Mouse (Mus musculus): ENCODE measurements around the gene Tbata.

Tbata gene

GRCm38 (mm10) chr10:61171654-61172053, at the start of gene Tbata:
Gene Tbata (plus strand): TSS chr10:61171954.
- no peak for DNase-seq (ENCODE audit: low spot score)

- DNase-seq (ENCODE audit: low spot score): no peak
Measured at GRCm38 (mm10) chr10:61123276-61123913, 48.4 kb upstream of the Tbata start.

- no peak for DNase-seq (ENCODE audit: low spot score)
Measured at GRCm38 (mm10) chr10:61124462-61124861, 47.3 kb upstream of the Tbata start.

- DNase-seq (ENCODE audit: low spot score): no peak
Measured at GRCm38 (mm10) chr10:61128701-61129365, 42.9 kb upstream of the Tbata start.

GRCm38 (mm10) chr10:61130959-61131358, 40.8 kb upstream of the Tbata start:
- no peak for DNase-seq (ENCODE audit: low spot score)

GRCm38 (mm10) chr10:61134041-61134440, 37.7 kb upstream of the Tbata start:
- no peak for DNase-seq (ENCODE audit: low spot score)

- no peak for DNase-seq (ENCODE audit: low spot score)
Measured at GRCm38 (mm10) chr10:61135226-61135839, 36.4 kb upstream of the Tbata start.

GRCm38 (mm10) chr10:61137567-61137966, 34.2 kb upstream of the Tbata start:
- DNase-seq (ENCODE audit: low spot score): no peak

- no peak for DNase-seq (ENCODE audit: low spot score)
Measured at GRCm38 (mm10) chr10:61143343-61143742, 28.4 kb upstream of the Tbata start.

- DNase-seq (ENCODE audit: low spot score): no peak
Measured at GRCm38 (mm10) chr10:61145766-61146118, 26.0 kb upstream of the Tbata start.

GRCm38 (mm10) chr10:61146119-61146806, 25.5 kb upstream of the Tbata start:
- peak; percentile 45 for DNase-seq (ENCODE audit: low spot score)

- no peak for DNase-seq (ENCODE audit: low spot score)
Measured at GRCm38 (mm10) chr10:61146807-61147156, 25.0 kb upstream of the Tbata start.

- DNase-seq (ENCODE audit: low spot score): peak; percentile 88
Measured at GRCm38 (mm10) chr10:61147157-61148040, 24.4 kb upstream of the Tbata start, which contains the start of gene Sgpl1. Gene Sgpl1 (minus strand): TSS chr10:61147703.

- DNase-seq (ENCODE audit: low spot score): no peak
Measured at GRCm38 (mm10) chr10:61149476-61149875, 22.3 kb upstream of the Tbata start.

- no peak for DNase-seq (ENCODE audit: low spot score)
Measured at GRCm38 (mm10) chr10:61150616-61151015, 21.1 kb upstream of the Tbata start.

GRCm38 (mm10) chr10:61152131-61152530, 19.6 kb upstream of the Tbata start:
- no peak for DNase-seq (ENCODE audit: low spot score)

GRCm38 (mm10) chr10:61155611-61156010, 16.1 kb upstream of the Tbata start:
- no peak for DNase-seq (ENCODE audit: low spot score)

GRCm38 (mm10) chr10:61156453-61156852, 15.3 kb upstream of the Tbata start:
- DNase-seq (ENCODE audit: low spot score): no peak

- no peak for DNase-seq (ENCODE audit: low spot score)
Measured at GRCm38 (mm10) chr10:61158594-61158993, 13.2 kb upstream of the Tbata start.

- no peak for DNase-seq (ENCODE audit: low spot score)
Measured at GRCm38 (mm10) chr10:61160089-61160488, 11.7 kb upstream of the Tbata start.

GRCm38 (mm10) chr10:61160671-61161070, 11.1 kb upstream of the Tbata start:
- no peak for DNase-seq (ENCODE audit: low spot score)

GRCm38 (mm10) chr10:61162366-61162765, 9.4 kb upstream of the Tbata start:
- DNase-seq (ENCODE audit: low spot score): peak; percentile 29
